Mouse (Mus musculus): ENCODE data around the gene B430218F22Rik.

- TF ChIP-seq CTCF (IDR thresholded peaks at IDR 0.05; ENCODE audit: low read depth) = peak; percentile 80
- no peak for TF ChIP-seq EP300 (IDR thresholded peaks at IDR 0.05; ENCODE audit: low read depth)
Observed at GRCm38 (mm10) chr13:118379155-118379554, 7.3 kb upstream of the B430218F22Rik start.

Data from heart, postnatal 0 days (tissue).